Mouse (Mus musculus): ENCODE results near the gene Msh6. TPM values are rescaled to one million over a fixed set of nuclear protein-coding genes. Genes with fewer than 3 reads are reported as not detected.
"Not testable (repeated sequence)": the region's sequence is repeated elsewhere in the genome, so short reads cannot be mapped to it uniquely, and the experiment has no call there.

Msh6 gene
- total RNA-seq, 1 experiment, result 247 TPM

GRCm38 (mm10) chr17:87948965-87949584 lies 25.8 kb upstream of the Msh6 start:
- DNase-seq (ENCODE audit: low read depth, low spot score), result peak; percentile 54
- no peaks in the 10 kb centered on the region for H3K4me1 ChIP-seq (ENCODE audit: control insufficient read depth in 2 of 2, insufficient read depth in 2 of 2, low read length in 2 of 2, poor library complexity in 1 of 2)
- H3K4me3 ChIP-seq (ENCODE audit: insufficient read depth in 1 of 2, low read depth in 1 of 2, low read length in 2 of 2, poor library complexity in 1 of 2, severe bottlenecking in 1 of 2), result no peak overlapping the region
- no peaks in the 10 kb centered on the region for H3K9me3 ChIP-seq (ENCODE audit: control insufficient read depth, insufficient read depth, low read depth, low read length)
- in situ Hi-C loops (cut with MboI; ENCODE audit: low sequenced_read_pairs in 2 of 2, unreplicated experiment in 2 of 2), result loop anchor here in 1 of 2 experiments (10.0 kb wide), 1 partner anchor 64 kb away; no protein-coding TSS in a partner anchor
- no peak overlapping the region for H3K27ac ChIP-seq (ENCODE audit: insufficient read depth, low read depth, low read length, poor library complexity, severe bottlenecking)
- H3K9ac ChIP-seq (ENCODE audit: insufficient read depth, low read depth, low read length, poor library complexity, severe bottlenecking), result no peak overlapping the region
- TF ChIP-seq ZC3H11A (IDR thresholded peaks at IDR 0.05; ENCODE audit: borderline replicate concordance, low read depth, low read length), result peak; percentile 97
- TF ChIP-seq HCFC1 (IDR thresholded peaks at IDR 0.05; ENCODE audit: borderline replicate concordance, insufficient read depth, low read length), result no peak
- no peaks in the 10 kb centered on the region for H3K36me3 ChIP-seq (ENCODE audit: control insufficient read depth, insufficient read depth, low read length, poor library complexity, severe bottlenecking)

DNA sequence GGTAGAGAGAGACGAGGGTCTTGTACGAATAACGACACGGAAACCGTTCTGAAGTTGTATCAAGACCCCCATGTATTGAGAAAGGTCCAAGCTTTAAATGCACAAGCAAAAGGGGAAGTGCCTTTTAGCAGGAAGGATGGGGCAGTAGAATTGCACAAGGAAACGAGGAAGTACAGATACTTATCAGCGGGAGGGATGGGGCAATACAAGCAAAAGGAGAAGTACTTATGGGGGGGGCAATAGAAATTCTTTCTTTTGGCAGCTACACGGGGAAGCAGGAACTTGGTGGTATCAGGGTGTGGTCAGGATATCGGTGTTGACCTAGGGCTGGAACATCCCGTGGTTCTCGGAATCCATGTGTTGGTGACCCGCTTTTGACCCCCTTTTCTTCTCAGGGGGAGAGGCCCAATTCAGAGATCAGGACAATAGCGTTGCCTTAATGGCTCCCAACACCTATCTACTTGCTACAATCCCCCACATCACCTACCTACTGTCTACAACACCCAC lies 20.2 kb upstream of the Msh6 start:
- H3K4me3 ChIP-seq (ENCODE audit: insufficient read depth in 1 of 2, low read depth in 1 of 2, low read length in 2 of 2, poor library complexity in 1 of 2, severe bottlenecking in 1 of 2); H3K4me1 ChIP-seq (ENCODE audit: control insufficient read depth in 2 of 2, insufficient read depth in 2 of 2, low read length in 2 of 2, poor library complexity in 1 of 2); H3K9ac ChIP-seq (ENCODE audit: insufficient read depth, low read depth, low read length, poor library complexity, severe bottlenecking); H3K9me3 ChIP-seq (ENCODE audit: control insufficient read depth, insufficient read depth, low read depth, low read length); H3K36me3 ChIP-seq (ENCODE audit: control insufficient read depth, insufficient read depth, low read length, poor library complexity, severe bottlenecking); H3K27ac ChIP-seq (ENCODE audit: insufficient read depth, low read depth, low read length, poor library complexity, severe bottlenecking); DNase-seq (ENCODE audit: low read depth, low spot score); in situ Hi-C loops (cut with MboI; ENCODE audit: low sequenced_read_pairs in 2 of 2, unreplicated experiment in 2 of 2): not testable (repeated sequence)

DNA sequence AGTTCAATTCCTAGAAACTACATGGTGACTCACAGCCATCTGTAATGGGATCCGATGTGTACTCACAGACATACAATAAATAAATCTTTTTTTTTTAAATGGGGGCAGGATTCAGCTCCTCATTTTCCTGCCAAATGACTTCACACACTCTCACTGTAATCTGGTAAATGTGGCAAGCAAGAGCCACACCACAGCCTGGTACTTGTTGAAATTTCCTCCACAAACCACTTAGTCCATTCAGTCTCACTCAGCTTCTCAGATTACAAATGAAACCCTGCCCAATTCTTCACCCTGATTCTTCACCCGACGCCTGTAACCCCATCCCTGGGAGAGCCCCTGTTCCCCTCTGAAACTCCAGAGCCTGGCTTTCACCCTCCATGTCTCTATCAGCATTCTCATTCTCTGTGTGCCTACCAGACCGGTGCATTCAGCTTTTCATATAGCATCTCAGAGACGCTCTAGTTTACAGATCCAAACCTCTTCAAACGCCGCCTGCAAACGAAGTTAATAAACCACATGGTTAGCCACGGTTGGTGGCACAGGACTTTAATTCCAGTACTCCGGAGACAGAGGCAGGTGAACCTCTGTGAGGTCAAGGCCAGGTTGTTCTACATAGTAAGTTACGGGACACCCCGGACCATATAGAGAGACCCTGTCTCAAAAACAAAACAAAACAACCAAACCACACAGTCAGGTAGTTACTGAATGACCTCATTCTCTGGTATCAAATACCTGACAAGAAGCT lies 17.6 kb upstream of the Msh6 start:
- in situ Hi-C loops (cut with MboI; ENCODE audit: low sequenced_read_pairs in 2 of 2, unreplicated experiment in 2 of 2), result no loop called here
- Histone ChIP-seq H3K4me1 (ENCODE audit: control insufficient read depth in 2 of 2, insufficient read depth in 2 of 2, low read length in 2 of 2, poor library complexity in 1 of 2) (no peaks in the 10 kb centered on the region), H3K9me3 (ENCODE audit: control insufficient read depth, insufficient read depth, low read depth, low read length) (no peaks in the 10 kb centered on the region), H3K9ac (ENCODE audit: insufficient read depth, low read depth, low read length, poor library complexity, severe bottlenecking) (no peak overlapping the region), H3K27ac (ENCODE audit: insufficient read depth, low read depth, low read length, poor library complexity, severe bottlenecking) (no peak overlapping the region), H3K36me3 (ENCODE audit: control insufficient read depth, insufficient read depth, low read length, poor library complexity, severe bottlenecking) (no peaks in the 10 kb centered on the region), H3K4me3 (ENCODE audit: insufficient read depth in 1 of 2, low read depth in 1 of 2, low read length in 2 of 2, poor library complexity in 1 of 2, severe bottlenecking in 1 of 2) (no peak overlapping the region)
- DNase-seq (ENCODE audit: low read depth, low spot score), result no peak
- TF ChIP-seq MAFK (IDR thresholded peaks at IDR 0.05; ENCODE audit: insufficient read depth, low read depth, low read length), result no peak
- TF ChIP-seq HCFC1 (IDR thresholded peaks at IDR 0.05; ENCODE audit: borderline replicate concordance, insufficient read depth, low read length), result no peak
- TF ChIP-seq ZC3H11A (IDR thresholded peaks at IDR 0.05; ENCODE audit: borderline replicate concordance, low read depth, low read length), result no peak
- no peak for TF ChIP-seq CHD2 (IDR thresholded peaks at IDR 0.05; ENCODE audit: low read depth, low read length)

DNA sequence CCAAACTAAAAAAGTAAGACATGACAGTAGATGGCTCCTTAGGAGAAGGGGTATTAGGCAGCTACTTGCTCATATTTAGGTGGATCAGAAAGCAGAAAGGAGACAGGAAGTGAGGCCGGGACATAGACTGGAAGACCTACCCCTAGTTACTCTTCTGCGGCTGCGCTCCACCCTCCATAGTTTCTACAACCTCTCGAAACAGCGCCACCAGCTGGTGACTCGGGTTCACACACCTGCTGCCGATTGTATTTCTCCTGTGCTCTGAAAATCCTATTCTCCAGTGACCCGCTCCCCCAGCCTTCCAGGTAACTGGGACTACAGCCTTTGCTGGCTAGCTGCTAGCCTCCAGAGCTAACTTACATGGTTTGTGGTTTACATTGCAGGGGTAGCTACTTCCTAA lies 16.6 kb upstream of the Msh6 start:
- Histone ChIP-seq H3K4me1 (ENCODE audit: control insufficient read depth in 2 of 2, insufficient read depth in 2 of 2, low read length in 2 of 2, poor library complexity in 1 of 2) (no peaks in the 10 kb centered on the region), H3K4me3 (ENCODE audit: insufficient read depth in 1 of 2, low read depth in 1 of 2, low read length in 2 of 2, poor library complexity in 1 of 2, severe bottlenecking in 1 of 2) (no peak overlapping the region), H3K27ac (ENCODE audit: insufficient read depth, low read depth, low read length, poor library complexity, severe bottlenecking) (no peak overlapping the region), H3K36me3 (ENCODE audit: control insufficient read depth, insufficient read depth, low read length, poor library complexity, severe bottlenecking) (no peaks in the 10 kb centered on the region), H3K9ac (ENCODE audit: insufficient read depth, low read depth, low read length, poor library complexity, severe bottlenecking) (no peak overlapping the region), H3K9me3 (ENCODE audit: control insufficient read depth, insufficient read depth, low read depth, low read length) (no peaks in the 10 kb centered on the region)
- DNase-seq (ENCODE audit: low read depth, low spot score), result peak; percentile 56
- TF ChIP-seq ZC3H11A (IDR thresholded peaks at IDR 0.05; ENCODE audit: borderline replicate concordance, low read depth, low read length), result no peak
- TF ChIP-seq ZNF384 (IDR thresholded peaks at IDR 0.05; ENCODE audit: low read depth, low read length), result no peak
- no peak for TF ChIP-seq CHD2 (IDR thresholded peaks at IDR 0.05; ENCODE audit: low read depth, low read length)
- TF ChIP-seq HCFC1 (IDR thresholded peaks at IDR 0.05; ENCODE audit: borderline replicate concordance, insufficient read depth, low read length), result no peak
- no peak for TF ChIP-seq MAFK (IDR thresholded peaks at IDR 0.05; ENCODE audit: insufficient read depth, low read depth, low read length)
- in situ Hi-C loops (cut with MboI; ENCODE audit: low sequenced_read_pairs in 2 of 2, unreplicated experiment in 2 of 2), result no loop called here

DNA sequence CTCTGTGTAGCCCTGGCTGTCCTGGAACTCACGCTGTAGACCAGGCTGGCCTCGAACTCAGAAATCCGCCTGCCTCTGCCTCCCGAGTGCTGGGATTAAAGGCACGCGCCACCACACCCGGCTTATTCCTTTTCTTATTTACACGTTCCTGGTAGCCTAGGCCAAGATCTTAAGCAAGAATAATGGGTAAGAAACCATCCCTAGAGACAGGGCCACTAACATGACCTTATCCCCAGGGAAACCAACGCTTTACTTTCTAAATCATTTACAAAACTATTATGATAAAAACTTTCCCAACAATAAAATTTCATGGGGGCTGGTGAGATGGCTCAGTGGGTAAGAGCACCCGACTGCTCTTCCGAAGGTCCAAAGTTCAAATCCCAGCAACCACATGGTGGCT lies 15.5 kb upstream of the Msh6 start:
- in situ Hi-C loops (cut with MboI; ENCODE audit: low sequenced_read_pairs in 2 of 2, unreplicated experiment in 2 of 2); H3K9me3 ChIP-seq (ENCODE audit: control insufficient read depth, insufficient read depth, low read depth, low read length); H3K27ac ChIP-seq (ENCODE audit: insufficient read depth, low read depth, low read length, poor library complexity, severe bottlenecking); H3K36me3 ChIP-seq (ENCODE audit: control insufficient read depth, insufficient read depth, low read length, poor library complexity, severe bottlenecking); H3K9ac ChIP-seq (ENCODE audit: insufficient read depth, low read depth, low read length, poor library complexity, severe bottlenecking); H3K4me1 ChIP-seq (ENCODE audit: control insufficient read depth in 2 of 2, insufficient read depth in 2 of 2, low read length in 2 of 2, poor library complexity in 1 of 2); H3K4me3 ChIP-seq (ENCODE audit: insufficient read depth in 1 of 2, low read depth in 1 of 2, low read length in 2 of 2, poor library complexity in 1 of 2, severe bottlenecking in 1 of 2); DNase-seq (ENCODE audit: low read depth, low spot score): not testable (repeated sequence)

GRCm38 (mm10) chr17:87959931-87960330 lies 14.9 kb upstream of the Msh6 start:
- not testable (repeated sequence) for DNase-seq (ENCODE audit: low read depth, low spot score)

More at GRCm38 (mm10) chr17:87959931-87960330, 14.9 kb upstream of the Msh6 start:
- H3K4me3 ChIP-seq (ENCODE audit: insufficient read depth in 1 of 2, low read depth in 1 of 2, low read length in 2 of 2, poor library complexity in 1 of 2, severe bottlenecking in 1 of 2); H3K36me3 ChIP-seq (ENCODE audit: control insufficient read depth, insufficient read depth, low read length, poor library complexity, severe bottlenecking); H3K4me1 ChIP-seq (ENCODE audit: control insufficient read depth in 2 of 2, insufficient read depth in 2 of 2, low read length in 2 of 2, poor library complexity in 1 of 2); H3K27ac ChIP-seq (ENCODE audit: insufficient read depth, low read depth, low read length, poor library complexity, severe bottlenecking); H3K9me3 ChIP-seq (ENCODE audit: control insufficient read depth, insufficient read depth, low read depth, low read length); H3K9ac ChIP-seq (ENCODE audit: insufficient read depth, low read depth, low read length, poor library complexity, severe bottlenecking); in situ Hi-C loops (cut with MboI; ENCODE audit: low sequenced_read_pairs in 2 of 2, unreplicated experiment in 2 of 2): not testable (repeated sequence)
